Mouse (Mus musculus) thymus, adult 2 months (tissue): Measurements from ENCODE around the gene Ciart. TPM values are rescaled to one million over a fixed set of nuclear protein-coding genes. Genes with fewer than 3 reads are reported as not detected.

Experiments
- DNase-seq: peaks from one replicate; pipeline ENCODE4 v3.0.0; 2021
- H3K27ac ChIP-seq: fragments of 200-500 bp; 2 replicates; pipeline ENCODE4 v1.5.1; 2012; ENCODE audit warnings: low read length, control low read depth; ENCODE audit not compliant: control insufficient read depth, insufficient read depth
- H3K27me3 ChIP-seq: fragments of 200-500 bp; 2 replicates; pipeline ENCODE4 v1.6.1; 2012; ENCODE audit warnings: mild to moderate bottlenecking, low read length, moderate library complexity, mixed read lengths; ENCODE audit not compliant: control insufficient read depth, insufficient read depth
- H3K36me3 ChIP-seq: fragments of 200-500 bp; 2 replicates; pipeline ENCODE4 v1.6.1; 2012; ENCODE audit warnings: mild to moderate bottlenecking, low read length, moderate library complexity; ENCODE audit not compliant: control insufficient read depth, insufficient read depth
- H3K4me1 ChIP-seq: fragments of 200-500 bp; replicated peaks from 2 replicates; pipeline ENCODE4 v1.6.1; 2012; ENCODE audit warnings: low read length; ENCODE audit not compliant: control insufficient read depth, insufficient read depth
- H3K4me3 ChIP-seq: fragments of 200-500 bp; 2 replicates; pipeline ENCODE4 v1.5.1; 2012; ENCODE audit warnings: mild to moderate bottlenecking, low read length, control low read depth, moderate library complexity; ENCODE audit not compliant: control insufficient read depth, insufficient read depth
- CTCF ChIP-seq: fragments of 200-500 bp; IDR thresholded peaks from 2 replicates; pipeline ENCODE4 v1.5.1; 2012; ENCODE audit warnings: mild to moderate bottlenecking, control low read depth, low read length, moderate library complexity, borderline replicate concordance; ENCODE audit not compliant: control insufficient read depth, poor library complexity, insufficient read depth; ENCODE audit errors: extremely low read depth
- POLR2A ChIP-seq: fragments of 200-500 bp; IDR thresholded peaks from 2 replicates; pipeline ENCODE4 v1.6.1; 2012; ENCODE audit warnings: mild to moderate bottlenecking, low read length, control low read depth, moderate library complexity; ENCODE audit not compliant: control insufficient read depth, poor library complexity, insufficient read depth; ENCODE audit errors: extremely low read depth
- WGBS: fragments of 180-500 bp; shearing (Covaris S2); methylation state at CpG from one replicate; pipeline ENCODE4 v1.1.7; 2018; 5-methylcytosine and 5-hydroxymethylcytosine counted together
- polyA plus RNA-seq: library from polyadenylated mRNA; depleted of rRNA; stranded (reverse); fragments of >200 nt; gene quantifications from 2 replicates; pipeline ENCODE4 v1.2.3, GENCODE M21; 2012

Gene Ciart
- polyA plus RNA-seq, 1 experiment = 3.1 TPM

GRCm38 (mm10) chr3:95907613-95908012, 25.6 kb upstream of the Ciart start:
- no peak for DNase-seq
- H3K4me3 ChIP-seq = no peak overlapping the region
- TF ChIP-seq POLR2A (no peak), CTCF (no peak)
- peaks cover 22% of the 10 kb centered on the region for H3K4me1 ChIP-seq
- 68% methylated on average over 4 of the region's 4 CpGs for WGBS
- peaks cover 18% of the 10 kb centered on the region for H3K27me3 ChIP-seq
- no peak overlapping the region for H3K27ac ChIP-seq
- H3K36me3 ChIP-seq = no peaks in the 10 kb centered on the region

- Histone ChIP-seq H3K27me3 (peaks cover 18% of the 10 kb centered on the region), H3K4me3 (peak overlapping the region; percentile 15; the same call in 1 of the 2 replicates), H3K27ac (no peak overlapping the region), H3K36me3 (no peaks in the 10 kb centered on the region), H3K4me1 (peaks cover 22% of the 10 kb centered on the region)
- TF ChIP-seq CTCF (peak; percentile 85), POLR2A (no peak)
- DNase-seq = peak; percentile 80
- WGBS = 2% methylated on average over 12 of the region's 12 CpGs
Observed at GRCm38 (mm10) chr3:95906860-95907259, 24.8 kb upstream of the Ciart start.

- Histone ChIP-seq H3K36me3 (no peaks in the 10 kb centered on the region), H3K4me1 (peaks cover 22% of the 10 kb centered on the region), H3K4me3 (no peak overlapping the region), H3K27ac (no peak overlapping the region), H3K27me3 (peaks cover 18% of the 10 kb centered on the region)
- 4% methylated on average over 12 of the region's 12 CpGs for WGBS
- DNase-seq = peak; percentile 56
- TF ChIP-seq CTCF = no peak
Observed at GRCm38 (mm10) chr3:95905940-95906492, 24.0 kb upstream of the Ciart start.

GRCm38 (mm10) chr3:95905146-95905939, 23.3 kb upstream of the Ciart start:
- H3K27me3 ChIP-seq = peaks cover 18% of the 10 kb centered on the region
- H3K27ac ChIP-seq = no peak overlapping the region
- H3K4me3 ChIP-seq = 0 out of 2 replicates have a peak overlapping the region, but pooled peaks have one; percentile 14
- no peaks in the 10 kb centered on the region for H3K36me3 ChIP-seq
- no peak for TF ChIP-seq CTCF
- DNase-seq = peak; percentile 48
- H3K4me1 ChIP-seq = peaks cover 17% of the 10 kb centered on the region
- 4% methylated on average over 18 of the region's 18 CpGs for WGBS

- Histone ChIP-seq H3K4me1 (peaks cover 16% of the 10 kb centered on the region), H3K4me3 (0 out of 2 replicates have a peak within 1 kb of the TSS, but pooled peaks have one; percentile 14), H3K27ac (no peak within 1 kb of the TSS), H3K36me3 (no peaks in the 10 kb centered on the region), H3K27me3 (peaks cover 18% of the 10 kb centered on the region)
- 8% methylated on average over 15 of the region's 15 CpGs for WGBS
- DNase-seq = no peak
- TF ChIP-seq CTCF (no peak), POLR2A (no peak)
Observed at GRCm38 (mm10) chr3:95904568-95904967, 22.5 kb upstream of the Ciart start, which contains the start of gene Car14. Car14 (minus strand) TSS chr3:95904691.

GRCm38 (mm10) chr3:95903753-95904502, 21.9 kb upstream of the Ciart start:
- peaks cover 18% of the 10 kb centered on the region for H3K27me3 ChIP-seq
- H3K4me3 ChIP-seq = no peak overlapping the region
- no peak overlapping the region for H3K27ac ChIP-seq
- peaks cover 16% of the 10 kb centered on the region for H3K4me1 ChIP-seq
- no peak for DNase-seq
- no peaks in the 10 kb centered on the region for H3K36me3 ChIP-seq
- 31% methylated on average over 15 of the region's 15 CpGs for WGBS
- TF ChIP-seq CTCF = no peak
- no peak for TF ChIP-seq POLR2A
